Mouse (Mus musculus): ENCODE measurements around the gene Ablim2.

- TF ChIP-seq CTCF (IDR thresholded peaks at IDR 0.05; ENCODE audit: extremely low read depth, insufficient read depth, low read length) (no peak), POLR2A (IDR thresholded peaks at IDR 0.05; ENCODE audit: extremely low read depth, insufficient read depth, low read length) (no peak)
Measured at GRCm38 (mm10) chr5:35827075-35827474, 69.4 kb downstream of the Ablim2 start.
